Mouse (Mus musculus) ES-E14 (cell line): ENCODE results near the gene Lmf2.

ENCODE experiments used
- CHD2 ChIP-seq: IDR thresholded peaks from 2 replicates; pipeline ENCODE4 v1.6.1; 2014; ENCODE audit warnings: mild to moderate bottlenecking, low read depth, low read length, inconsistent platforms
- HCFC1 ChIP-seq: IDR thresholded peaks from 2 replicates; pipeline ENCODE4 v1.6.1; 2012; ENCODE audit warnings: low read length, inconsistent platforms, borderline replicate concordance; ENCODE audit not compliant: insufficient read depth
- MAFK ChIP-seq: IDR thresholded peaks from 2 replicates; pipeline ENCODE4 v1.6.1; 2014; ENCODE audit warnings: mild to moderate bottlenecking, low read depth, low read length, inconsistent platforms; ENCODE audit not compliant: insufficient read depth
- ZNF384 ChIP-seq: IDR thresholded peaks from 2 replicates; pipeline ENCODE4 v1.6.1; 2012; ENCODE audit warnings: low read depth, low read length, inconsistent platforms

GRCm38 (mm10) chr15:89305966-89306365, 49.5 kb downstream of the Lmf2 start:
- TF ChIP-seq ZNF384 (no peak), MAFK (no peak), HCFC1 (no peak), CHD2 (no peak)
